Mouse (Mus musculus) heart, adult 18-20 months (tissue): ENCODE data around the gene Mospd3. TPM values are rescaled to one million over a fixed set of nuclear protein-coding genes. Genes with fewer than 3 reads are reported as not detected.
"Not testable (repeated sequence)": the region's sequence is repeated elsewhere in the genome, so short reads cannot be mapped to it uniquely, and the experiment has no call there.

Experiments
- DNase-seq, 2 experiments: peaks; one replicate each; pipeline ENCODE4 v3.0.0; 2021 to 2022; ENCODE audit warnings: mixed read lengths in 1 of 2
- total RNA-seq, 2 experiments: library from RNA; stranded (reverse); gene quantifications; 2 replicates each; pipeline ENCODE4 v1.2.3; 2021

Mospd3 gene
- total RNA-seq, 2 experiments from 2014 or later: 9.1 to 14.1 TPM

- DNase-seq: no peak
Observed at GRCm38 (mm10) chr5:137623937-137624530, 23.2 kb upstream of the Mospd3 start.

- DNase-seq: no peak
Observed at GRCm38 (mm10) chr5:137615347-137615746, 14.5 kb upstream of the Mospd3 start.

- DNase-seq: not testable (repeated sequence)
Observed at GRCm38 (mm10) chr5:137614921-137615320, 14.1 kb upstream of the Mospd3 start.

DNA sequence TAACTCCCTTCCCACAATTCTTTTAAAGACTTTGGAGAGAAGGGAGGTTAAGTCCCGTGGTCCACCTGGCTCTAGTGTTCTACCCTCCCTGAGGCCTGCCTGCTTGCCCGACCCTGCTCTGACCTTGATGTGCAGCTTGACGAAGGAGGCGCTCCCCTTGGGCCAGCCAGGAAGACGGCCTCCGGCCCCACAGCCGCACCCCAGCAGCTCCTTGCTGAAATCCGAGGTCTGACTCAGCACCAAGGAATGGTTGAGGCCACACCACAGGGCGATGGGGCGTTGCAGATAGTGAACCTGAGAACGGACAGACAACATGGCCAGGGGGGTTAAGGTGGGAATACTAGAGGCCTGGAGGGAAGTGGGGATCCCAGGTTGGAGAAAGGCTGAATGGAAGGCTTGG lies 12.7 kb upstream of the Mospd3 start, which contains the start of gene Pcolce:
Pcolce (minus strand) TSS at position 235 of the 400 bp plus-strand sequence.
- DNase-seq: peak; percentile 42 to 63

- peak in 1 of 2 experiments; percentile 41 for DNase-seq
Observed at GRCm38 (mm10) chr5:137613076-137613475, 12.2 kb upstream of the Mospd3 start.

DNA sequence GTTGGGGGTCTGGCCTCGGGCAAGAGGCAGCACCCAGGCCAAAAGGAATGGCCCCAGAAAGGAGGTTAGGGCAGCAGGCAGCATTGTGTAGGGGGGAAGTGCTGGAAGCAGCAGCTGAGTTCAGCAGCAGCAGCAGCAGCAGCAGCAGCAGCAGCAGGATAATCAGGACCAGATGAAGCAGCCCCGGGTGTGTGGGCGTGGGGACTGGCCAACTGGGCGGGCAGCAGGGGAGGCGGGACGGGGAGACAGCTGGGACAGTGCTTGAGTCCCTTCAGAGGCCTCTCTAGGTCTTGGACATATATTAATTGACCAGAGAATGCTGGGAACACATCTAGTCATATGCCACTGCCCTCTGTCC lies 10.4 kb upstream of the Mospd3 start:
- peak; percentile 78 to 86 for DNase-seq

- DNase-seq: peak; percentile 87 to 90
Observed at GRCm38 (mm10) chr5:137610548-137611244, 9.8 kb upstream of the Mospd3 start.

DNA sequence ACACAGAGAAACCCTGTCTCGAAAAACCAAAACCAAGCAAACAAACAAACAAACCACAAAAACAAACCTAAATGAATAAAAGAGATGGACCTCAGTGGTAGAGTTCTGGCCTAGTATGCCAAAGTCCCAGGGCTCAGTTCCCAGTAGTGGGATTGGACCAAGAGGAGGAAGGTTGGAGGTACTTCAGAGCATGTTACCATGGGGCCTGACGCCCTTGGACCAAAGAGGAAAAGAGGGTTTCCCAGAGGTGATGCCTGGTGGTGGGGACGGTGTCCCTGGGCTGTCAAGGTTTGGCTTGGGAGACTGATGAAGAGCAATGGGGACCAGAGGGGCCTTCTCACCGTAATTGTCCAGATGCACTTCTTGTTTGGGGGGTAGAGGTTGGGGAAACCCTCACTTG lies 9.2 kb upstream of the Mospd3 start:
- no peak for DNase-seq

- DNase-seq: no peak
Observed at GRCm38 (mm10) chr5:137609292-137609691, 8.4 kb upstream of the Mospd3 start.

- no peak for DNase-seq
Observed at GRCm38 (mm10) chr5:137608654-137609190, 7.9 kb upstream of the Mospd3 start.

DNA sequence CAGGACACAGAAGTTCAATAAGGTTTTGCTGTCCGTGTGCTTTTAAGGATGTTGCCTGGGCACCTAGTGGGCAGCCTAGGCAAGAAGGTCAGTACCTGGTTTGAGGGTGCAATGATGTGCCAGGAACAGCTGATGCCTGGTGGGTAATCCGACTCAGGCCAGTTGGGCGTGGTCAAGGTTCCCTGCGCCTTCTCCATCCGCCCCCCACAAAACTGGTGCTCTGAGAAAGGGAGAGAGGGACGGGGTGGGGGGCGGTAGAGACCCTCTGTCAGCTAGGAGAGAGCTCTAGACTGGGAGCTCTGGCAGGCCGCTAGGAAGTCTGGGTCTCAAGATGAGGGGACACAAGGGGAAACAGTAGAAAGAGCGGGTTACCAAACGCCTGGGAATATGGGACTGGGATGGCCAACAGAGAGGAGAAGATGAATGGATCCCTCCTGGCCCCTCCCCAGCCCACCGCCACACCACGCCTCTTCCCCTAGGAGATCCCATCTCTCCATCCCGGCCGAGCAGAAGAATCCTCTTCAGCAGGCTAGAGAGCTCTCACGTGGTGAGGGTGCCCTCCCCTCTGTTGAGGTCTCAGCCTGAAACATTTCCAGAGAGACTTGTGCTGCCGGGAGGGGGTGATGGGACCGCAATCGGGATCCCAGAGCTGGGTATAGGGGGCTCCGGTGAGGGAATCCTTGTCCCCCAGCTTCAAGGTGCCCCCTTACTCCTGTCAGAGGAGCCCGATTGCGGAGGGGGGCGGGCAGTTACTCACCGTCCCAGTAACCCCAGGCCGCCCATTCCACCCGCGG lies 7.2 kb upstream of the Mospd3 start:
- no peak for DNase-seq

GRCm38 (mm10) chr5:137601365-137601729 lies 489 bp upstream of the Mospd3 start:
- DNase-seq: peak; percentile 50 to 64

DNA sequence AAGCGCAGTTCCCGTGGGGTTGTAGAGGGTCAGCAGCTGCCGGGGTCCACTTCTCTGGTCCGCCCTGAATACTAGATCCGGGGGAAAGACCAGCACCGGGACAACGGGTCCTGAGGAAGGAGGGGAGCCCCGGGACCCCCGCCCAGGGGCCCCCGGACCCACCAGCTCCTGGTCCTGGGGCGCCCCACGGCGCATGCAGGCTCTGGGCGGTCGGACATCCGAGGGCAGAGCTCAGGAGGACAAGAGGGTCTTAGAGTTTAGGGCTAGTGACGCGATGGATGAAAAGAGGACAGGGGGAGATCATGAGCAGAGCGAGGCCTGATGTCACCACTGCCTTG lies 608 bp downstream of the Mospd3 start:
- no peak for DNase-seq

GRCm38 (mm10) chr5:137599600-137599999 lies 1.3 kb downstream of the Mospd3 start:
- DNase-seq: no peak

- DNase-seq: no peak
Observed at GRCm38 (mm10) chr5:137598100-137598826, 2.6 kb downstream of the Mospd3 start.

DNA sequence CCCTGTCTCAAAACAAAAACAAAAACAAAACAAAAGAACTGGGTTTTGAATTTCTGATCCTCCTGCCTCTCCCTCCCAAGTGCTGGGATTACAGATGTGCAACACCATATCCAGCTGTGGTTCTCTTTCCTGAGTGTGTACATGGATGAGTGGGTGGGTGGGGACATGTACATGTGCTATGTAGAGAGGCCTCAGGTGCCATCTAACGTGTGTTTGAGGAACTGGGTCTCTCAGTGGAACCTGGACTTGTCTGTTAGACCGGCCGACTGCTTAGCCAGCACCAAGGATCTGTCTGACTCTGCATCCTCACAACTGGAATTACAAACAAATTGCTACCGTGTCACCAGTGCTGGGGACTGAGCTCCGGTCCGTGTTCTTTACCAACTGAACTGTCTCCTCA lies 3.2 kb downstream of the Mospd3 start:
- DNase-seq: no peak

DNA sequence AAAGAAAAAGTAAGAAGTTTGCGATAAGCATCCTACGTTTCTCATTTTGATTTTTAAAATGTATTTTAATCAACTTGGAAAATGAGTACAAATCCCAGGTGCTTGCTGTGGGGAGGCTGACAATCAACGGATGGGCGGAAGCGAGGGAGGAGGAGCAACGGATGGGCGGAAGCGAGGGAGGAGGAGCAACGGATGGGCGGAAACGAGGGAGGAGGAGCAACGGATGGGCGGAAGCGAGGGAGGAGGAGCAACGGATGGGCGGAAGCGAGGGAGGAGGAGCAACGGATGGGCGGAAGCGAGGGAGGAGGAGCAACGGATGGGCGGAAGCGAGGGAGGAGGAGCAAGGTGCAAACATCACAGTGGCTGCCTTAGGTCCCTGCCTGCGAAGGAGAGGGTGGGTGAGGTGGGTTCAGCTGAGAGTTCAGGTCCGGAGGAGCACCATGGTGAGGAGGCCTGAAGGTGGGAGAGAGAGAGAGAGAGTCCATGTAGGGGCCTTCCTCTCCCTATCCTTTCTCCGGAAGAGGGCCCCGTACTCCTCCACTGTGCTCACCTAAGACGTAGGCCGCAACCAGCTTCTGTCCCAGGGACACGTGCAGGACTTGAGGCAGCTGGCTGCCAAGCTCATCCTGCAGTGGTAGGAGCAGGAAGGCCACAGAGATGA lies 4.1 kb downstream of the Mospd3 start:
- DNase-seq: no peak

DNA sequence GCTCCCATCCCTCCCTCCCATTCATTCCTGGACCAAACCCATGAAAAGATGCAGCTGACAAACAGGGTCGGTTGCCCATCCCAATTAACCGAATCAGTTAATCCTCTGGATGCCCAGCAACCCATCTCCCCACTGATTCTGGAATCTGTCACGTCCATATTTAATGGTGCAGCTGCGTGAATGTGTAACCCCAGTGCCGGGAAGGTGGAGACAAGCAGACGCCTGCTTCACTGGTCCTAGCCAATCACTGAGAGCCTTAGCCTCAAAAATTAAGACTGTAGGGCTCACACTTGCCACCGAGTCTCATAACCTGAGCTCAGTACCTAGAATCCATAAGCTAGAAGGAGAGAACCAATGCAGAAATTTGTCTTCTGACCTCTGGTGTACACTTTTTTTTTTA lies 4.9 kb downstream of the Mospd3 start:
- no peak for DNase-seq

DNA sequence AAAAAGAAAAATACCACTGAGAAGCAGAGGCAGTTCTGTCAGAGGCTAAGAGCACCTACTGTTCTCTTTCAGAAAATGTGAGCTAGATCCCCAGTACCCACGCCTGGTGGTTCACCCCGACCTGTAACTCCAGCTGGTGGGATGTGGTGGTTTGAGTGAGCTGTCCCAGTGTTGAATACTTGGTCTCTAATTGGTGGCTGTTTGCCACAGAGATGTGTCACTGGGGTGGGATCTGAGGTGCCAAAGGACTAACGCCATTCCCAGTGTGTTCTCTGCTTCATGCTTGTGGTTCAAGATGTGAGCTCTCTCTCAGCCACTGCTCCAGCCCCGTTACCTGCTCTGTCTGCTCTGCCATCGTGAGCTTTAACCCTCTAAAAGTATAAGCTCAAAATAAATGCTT lies 10.4 kb downstream of the Mospd3 start:
- DNase-seq: no peak

DNA sequence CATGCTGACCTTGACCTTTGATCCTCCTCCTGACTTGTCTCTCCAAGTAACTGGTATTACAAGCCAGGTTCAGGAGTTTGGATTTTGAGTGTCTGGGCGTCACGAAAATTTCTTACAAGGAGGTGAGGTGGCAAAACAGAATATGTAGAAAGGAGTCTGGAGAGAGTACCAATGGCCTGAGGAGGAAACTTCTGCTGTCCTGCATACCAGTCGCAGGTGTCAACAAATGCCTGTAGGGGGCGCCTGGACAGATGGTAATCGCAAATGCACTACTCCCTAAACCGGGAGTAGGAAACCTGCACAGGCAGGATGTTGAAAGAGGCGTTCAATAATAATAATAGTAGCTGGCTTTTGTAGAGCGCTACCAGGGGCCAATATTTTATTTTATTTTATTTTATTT lies 15.9 kb downstream of the Mospd3 start:
- peak; percentile 75 to 86 for DNase-seq

GRCm38 (mm10) chr5:137583670-137584169 lies 17.1 kb downstream of the Mospd3 start:
- peak; percentile 31 to 41 for DNase-seq

GRCm38 (mm10) chr5:137582702-137583101 lies 18.2 kb downstream of the Mospd3 start:
- no peak for DNase-seq
